Mouse (Mus musculus) stomach, embryonic 15.5 days (tissue): ENCODE results near the gene Ddx21. TPM values are rescaled to one million over a fixed set of nuclear protein-coding genes. Genes with fewer than 3 reads are reported as not detected.

Source experiments
- ATAC-seq: fragments of 200-750 bp; cut with Nextera tagmentation; 2 replicates; pipeline ENCODE4 v1.8.0; 2017; ENCODE audit warnings: low read depth, moderate number of reproducible peaks, moderate TSS enrichment; ENCODE audit not compliant: insufficient read depth, low FRiP score
- H3K27ac ChIP-seq: fragments of 300-500 bp; sonication (generic); 2 replicates; pipeline ENCODE4 v1.5.1; 2015; ENCODE audit warnings: mild to moderate bottlenecking, inconsistent platforms
- H3K27me3 ChIP-seq: fragments of 300-500 bp; sonication (generic); replicated peaks from 2 replicates; pipeline ENCODE4 v1.6.1; 2015; ENCODE audit warnings: inconsistent platforms
- H3K36me3 ChIP-seq: fragments of 300-500 bp; sonication (generic); 2 replicates; pipeline ENCODE4 v1.6.1; 2015; ENCODE audit warnings: inconsistent platforms
- H3K4me1 ChIP-seq: fragments of 300-500 bp; sonication (generic); 2 replicates; pipeline ENCODE4 v1.6.1; 2015; ENCODE audit warnings: inconsistent platforms
- H3K4me2 ChIP-seq: fragments of 300-500 bp; sonication (generic); 2 replicates; pipeline ENCODE4 v1.6.1; 2015; ENCODE audit warnings: mild to moderate bottlenecking, inconsistent platforms
- H3K4me3 ChIP-seq: fragments of 300-500 bp; sonication (generic); replicated peaks from 2 replicates; pipeline ENCODE4 v1.5.1; 2015; ENCODE audit warnings: inconsistent platforms
- H3K9ac ChIP-seq: fragments of 300-500 bp; sonication (generic); 2 replicates; pipeline ENCODE4 v1.6.1; 2015; ENCODE audit warnings: inconsistent platforms
- H3K9me3 ChIP-seq: fragments of 300-500 bp; sonication (generic); 2 replicates; pipeline ENCODE4 v1.6.1; 2016; ENCODE audit warnings: inconsistent platforms
- WGBS: fragments of 180-500 bp; shearing (Covaris S2); methylation state at CpG from one replicate; pipeline ENCODE4 v1.1.7; 2015; 5-methylcytosine and 5-hydroxymethylcytosine counted together
- polyA plus RNA-seq: library from polyadenylated mRNA; unstranded; fragments of >200 nt; fragmentation: Nextera tagmentation; extraction: Ambion mirVana; gene quantifications from 2 replicates; pipeline ENCODE4 v1.2.1, GENCODE M21; 2015

The Ddx21 gene
- polyA plus RNA-seq, 1 experiment from 2014 or later: 18.9 TPM

GRCm38 (mm10) chr10:62540800-62541199 is 61.3 kb downstream of the Ddx21 start:
- 56% methylated on average over 3 of the region's 3 CpGs for WGBS
- Histone ChIP-seq H3K9ac (no peak overlapping the region), H3K27me3 (no peaks in the 10 kb centered on the region), H3K4me3 (no peak overlapping the region), H3K27ac (no peak overlapping the region), H3K4me1 (no peaks in the 10 kb centered on the region), H3K36me3 (no peaks in the 10 kb centered on the region), H3K9me3 (no peaks in the 10 kb centered on the region), H3K4me2 (no peak overlapping the region)
- 0 out of 2 replicates have a peak, but pooled peaks have one; percentile 39 for ATAC-seq

GRCm38 (mm10) chr10:62534509-62534908 is 67.6 kb downstream of the Ddx21 start:
- no peak for ATAC-seq

GRCm38 (mm10) chr10:62532832-62533231 is 69.2 kb downstream of the Ddx21 start:
- Histone ChIP-seq H3K27me3 (no peaks in the 10 kb centered on the region), H3K4me1 (no peaks in the 10 kb centered on the region), H3K9ac (no peak overlapping the region), H3K4me2 (no peak overlapping the region), H3K4me3 (no peak overlapping the region), H3K27ac (no peak overlapping the region), H3K9me3 (no peaks in the 10 kb centered on the region), H3K36me3 (no peaks in the 10 kb centered on the region)
- ATAC-seq: no peak
- 45% methylated on average over 2 of the region's 2 CpGs for WGBS

More at GRCm38 (mm10) chr10:62534509-62534908, 67.6 kb downstream of the Ddx21 start:
- no peak overlapping the region for H3K27ac ChIP-seq
- H3K4me3 ChIP-seq: no peak overlapping the region
- H3K4me1 ChIP-seq: no peaks in the 10 kb centered on the region
- no peaks in the 10 kb centered on the region for H3K9me3 ChIP-seq
- H3K27me3 ChIP-seq: no peaks in the 10 kb centered on the region
- no peaks in the 10 kb centered on the region for H3K36me3 ChIP-seq
- no peak overlapping the region for H3K4me2 ChIP-seq
- WGBS: 79% methylated on average over 7 of the region's 7 CpGs
- H3K9ac ChIP-seq: no peak overlapping the region

Other genes with a start within 250 kb of the Ddx21 start
- gene Hk1, start 222.4 kb downstream of the Ddx21 start, polyA plus RNA-seq: 43.2 and 45.8 TPM in 2 replicates
- gene Hkdc1, start 179.8 kb downstream of the Ddx21 start, polyA plus RNA-seq: 12.8 and 18.8 TPM in 2 replicates
- 0.43 and 0.54 TPM in 2 replicates for gene 4930507D05Rik, start 152.8 kb downstream of the Ddx21 start, polyA plus RNA-seq
- 24.0 and 29.4 TPM in 2 replicates for gene Supv3l1, start 152.5 kb downstream of the Ddx21 start, polyA plus RNA-seq
- 73.5 and 82.6 TPM in 2 replicates for gene Vps26a, start 115.5 kb downstream of the Ddx21 start, polyA plus RNA-seq
- 20.8 and 25.2 TPM in 2 replicates for gene Srgn, start 74.8 kb downstream of the Ddx21 start, polyA plus RNA-seq
- 31.4 and 33.8 TPM in 2 replicates for gene Kif1bp, start 23.8 kb downstream of the Ddx21 start, polyA plus RNA-seq
- gene Ddx50, start 48.9 kb upstream of the Ddx21 start, polyA plus RNA-seq: 115 and 122 TPM in 2 replicates
- gene Stox1, start 123.8 kb upstream of the Ddx21 start, polyA plus RNA-seq: 1.5 TPM in 2 replicates
- 100 and 115 TPM in 2 replicates for gene Ccar1, start 190.0 kb upstream of the Ddx21 start, polyA plus RNA-seq